Mouse (Mus musculus) kidney, embryonic 16.5 days (tissue): ENCODE data around the gene Tspan14. TPM values are rescaled to one million over a fixed set of nuclear protein-coding genes. Genes with fewer than 3 reads are reported as not detected.
A peak's percentile ranks its signal among the peaks of the same experiment; 100 is the strongest.

Experiments
- ATAC-seq: fragments of 200-750 bp; cut with Nextera tagmentation; 2 replicates; pipeline ENCODE4 v1.8.0; 2017; ENCODE audit warnings: moderate TSS enrichment; ENCODE audit not compliant: low FRiP score, low TSS enrichment
- H3K27ac ChIP-seq: fragments of 300-500 bp; sonication (generic); 2 replicates; pipeline ENCODE4 v1.5.1; 2014; ENCODE audit warnings: low read length
- H3K27me3 ChIP-seq: fragments of 300-500 bp; sonication (generic); 2 replicates; pipeline ENCODE4 v1.6.1; 2014; ENCODE audit warnings: low read length, control low read depth, mixed read lengths; ENCODE audit not compliant: insufficient read depth
- H3K36me3 ChIP-seq: fragments of 300-500 bp; sonication (generic); 2 replicates; pipeline ENCODE4 v1.6.1; 2014; ENCODE audit warnings: low read length, control low read depth, mixed read lengths; ENCODE audit not compliant: insufficient read depth
- H3K4me1 ChIP-seq: fragments of 300-500 bp; sonication (generic); 2 replicates; pipeline ENCODE4 v1.6.1; 2014; ENCODE audit warnings: low read length, control low read depth, mixed read lengths; ENCODE audit not compliant: insufficient read depth
- H3K4me2 ChIP-seq: fragments of 300-500 bp; sonication (generic); replicated peaks from 2 replicates; pipeline ENCODE4 v1.6.1; 2014; ENCODE audit warnings: low read depth, low read length
- H3K4me3 ChIP-seq: fragments of 300-500 bp; sonication (generic); 2 replicates; pipeline ENCODE4 v1.5.1; 2014; ENCODE audit warnings: mild to moderate bottlenecking, low read length
- H3K9ac ChIP-seq: fragments of 300-500 bp; sonication (generic); replicated peaks from 2 replicates; pipeline ENCODE4 v1.6.1; 2014; ENCODE audit warnings: low read length
- H3K9me3 ChIP-seq: fragments of 300-500 bp; sonication (generic); 2 replicates; pipeline ENCODE4 v1.6.1; 2016; ENCODE audit warnings: low read length, control low read depth
- WGBS: fragments of 180-500 bp; shearing (Covaris S2); extraction: QIAGEN DNeasy Blood & Tissue Kit; methylation state at CpG from one replicate; pipeline ENCODE4 v1.1.7; 2014; 5-methylcytosine and 5-hydroxymethylcytosine counted together
- polyA plus RNA-seq: library from polyadenylated mRNA; unstranded; fragments of >200 nt; fragmentation: Nextera tagmentation; extraction: Ambion mirVana; gene quantifications from 2 replicates; pipeline ENCODE4 v1.2.1, GENCODE M21; 2015

Tspan14 gene
- polyA plus RNA-seq, 1 experiment from 2014 or later: 144 TPM

- Histone ChIP-seq H3K27me3 (no peaks in the 10 kb centered on the region), H3K4me2 (no peak overlapping the region), H3K4me1 (peaks cover 46% of the 10 kb centered on the region), H3K27ac (no peak overlapping the region), H3K9ac (no peak overlapping the region), H3K4me3 (no peak overlapping the region), H3K36me3 (no peaks in the 10 kb centered on the region), H3K9me3 (no peaks in the 10 kb centered on the region)
- WGBS: 77% methylated on average over 3 of the region's 3 CpGs
- ATAC-seq: 0 out of 2 replicates have a peak, but pooled peaks have one; percentile 12
Observed at GRCm38 (mm10) chr14:40897916-40898315, 68.7 kb downstream of the Tspan14 start.

- 71% methylated on average over 8 of the region's 8 CpGs for WGBS
- no peak overlapping the region for H3K4me3 ChIP-seq
- H3K27me3 ChIP-seq: no peaks in the 10 kb centered on the region
Observed at GRCm38 (mm10) chr14:40895681-40896080, 70.9 kb downstream of the Tspan14 start.

GRCm38 (mm10) chr14:40894576-40895247 lies 71.9 kb downstream of the Tspan14 start:
- Histone ChIP-seq H3K4me1 (peaks cover 22% of the 10 kb centered on the region), H3K27me3 (no peaks in the 10 kb centered on the region), H3K4me2 (peak overlapping the region; percentile 56), H3K27ac (no peak overlapping the region), H3K9me3 (no peaks in the 10 kb centered on the region), H3K4me3 (peak overlapping the region; percentile 20; the same call in 1 of the 2 replicates), H3K9ac (no peak overlapping the region; the same call in 1 of the 2 replicates), H3K36me3 (no peaks in the 10 kb centered on the region)
- WGBS: 7% methylated on average over 23 of the region's 23 CpGs
- peak; percentile 73 for ATAC-seq

More at GRCm38 (mm10) chr14:40895681-40896080, 70.9 kb downstream of the Tspan14 start:
- Histone ChIP-seq H3K9me3 (no peaks in the 10 kb centered on the region), H3K9ac (no peak overlapping the region), H3K27ac (no peak overlapping the region), H3K4me2 (no peak overlapping the region), H3K4me1 (peaks cover 31% of the 10 kb centered on the region), H3K36me3 (no peaks in the 10 kb centered on the region)
- no peak for ATAC-seq

GRCm38 (mm10) chr14:40893884-40894283 lies 72.7 kb downstream of the Tspan14 start:
- peaks cover 14% of the 10 kb centered on the region for H3K4me1 ChIP-seq
- no peaks in the 10 kb centered on the region for H3K9me3 ChIP-seq
- no peak overlapping the region for H3K27ac ChIP-seq
- peak overlapping the region; percentile 56; the same call in 1 of the 2 replicates for H3K4me2 ChIP-seq
- no peaks in the 10 kb centered on the region for H3K36me3 ChIP-seq
- H3K27me3 ChIP-seq: no peaks in the 10 kb centered on the region
- H3K9ac ChIP-seq: no peak overlapping the region
- no peak overlapping the region for H3K4me3 ChIP-seq
- no peak for ATAC-seq
- 37% methylated on average over 8 of the region's 8 CpGs for WGBS

GRCm38 (mm10) chr14:40893196-40893595 lies 73.4 kb downstream of the Tspan14 start, which contains the start of gene Sh2d4b:
Gene Sh2d4b (minus strand): TSS chr14:40893266.
- no peaks in the 10 kb centered on the region for H3K27me3 ChIP-seq
- no peak within 1 kb of the TSS for H3K9ac ChIP-seq
- H3K4me1 ChIP-seq: peaks cover 11% of the 10 kb centered on the region
- no peak for ATAC-seq
- WGBS: 52% methylated on average over 3 of the region's 3 CpGs
- H3K27ac ChIP-seq: no peak within 1 kb of the TSS
- H3K4me2 ChIP-seq: no peak within 1 kb of the TSS
- H3K9me3 ChIP-seq: no peaks in the 10 kb centered on the region
- no peak within 1 kb of the TSS for H3K4me3 ChIP-seq
- no peaks in the 10 kb centered on the region for H3K36me3 ChIP-seq

GRCm38 (mm10) chr14:40892326-40892825 lies 74.2 kb downstream of the Tspan14 start:
- no peak overlapping the region for H3K4me3 ChIP-seq
- no peaks in the 10 kb centered on the region for H3K27me3 ChIP-seq
- ATAC-seq: no peak
- WGBS: 80% methylated on average over 7 of the region's 7 CpGs
- H3K4me1 ChIP-seq: peaks cover 11% of the 10 kb centered on the region
- no peak overlapping the region for H3K4me2 ChIP-seq
- H3K36me3 ChIP-seq: no peaks in the 10 kb centered on the region
- H3K9ac ChIP-seq: no peak overlapping the region
- H3K27ac ChIP-seq: no peak overlapping the region
- H3K9me3 ChIP-seq: no peaks in the 10 kb centered on the region

- H3K27ac ChIP-seq: no peak overlapping the region
- no peak for ATAC-seq
- peaks cover 11% of the 10 kb centered on the region for H3K4me1 ChIP-seq
- WGBS: 90% methylated on average over 4 of the region's 4 CpGs
- no peak overlapping the region for H3K4me2 ChIP-seq
- H3K27me3 ChIP-seq: no peaks in the 10 kb centered on the region
- H3K9me3 ChIP-seq: no peaks in the 10 kb centered on the region
- no peaks in the 10 kb centered on the region for H3K36me3 ChIP-seq
- no peak overlapping the region for H3K4me3 ChIP-seq
- no peak overlapping the region for H3K9ac ChIP-seq
Observed at GRCm38 (mm10) chr14:40891506-40891905, 75.1 kb downstream of the Tspan14 start.

GRCm38 (mm10) chr14:40889704-40890103 lies 76.9 kb downstream of the Tspan14 start:
- Histone ChIP-seq H3K9me3 (no peaks in the 10 kb centered on the region), H3K36me3 (no peaks in the 10 kb centered on the region), H3K4me3 (no peak overlapping the region), H3K27me3 (no peaks in the 10 kb centered on the region), H3K27ac (no peak overlapping the region), H3K9ac (no peak overlapping the region), H3K4me2 (no peak overlapping the region), H3K4me1 (peaks cover 16% of the 10 kb centered on the region)
- 66% methylated on average over 4 of the region's 4 CpGs for WGBS
- ATAC-seq: no peak

GRCm38 (mm10) chr14:40889181-40889580 lies 77.4 kb downstream of the Tspan14 start:
- Histone ChIP-seq H3K9ac (no peak overlapping the region), H3K27ac (no peak overlapping the region), H3K4me1 (peaks cover 11% of the 10 kb centered on the region), H3K9me3 (no peaks in the 10 kb centered on the region), H3K4me2 (no peak overlapping the region), H3K36me3 (no peaks in the 10 kb centered on the region), H3K4me3 (no peak overlapping the region), H3K27me3 (no peaks in the 10 kb centered on the region)
- WGBS: 70% methylated on average over 2 of the region's 2 CpGs
- no peak for ATAC-seq
